Mouse (Mus musculus) CH12.LX (cell line): ENCODE data around the gene Gldc.

Source experiments
- BHLHE40 ChIP-seq: IDR thresholded peaks from 2 replicates; pipeline ENCODE4 v1.6.1; 2011; ENCODE audit warnings: mild to moderate bottlenecking, low read depth, low read length, improper control_type of control experiment
- CTCF ChIP-seq, 2 experiments: IDR thresholded peaks in 1 of 2; conservative IDR thresholded peaks in 1 of 2; 2 replicates each; pipeline ENCODE4 v1.5.1; 2011 to 2012; ENCODE audit warnings: low read depth in 2 of 2, low read length in 2 of 2, improper control_type of control experiment in 1 of 2, inconsistent platforms in 1 of 2, mild to moderate bottlenecking in 1 of 2, moderate library complexity in 1 of 2
- EP300 ChIP-seq: IDR thresholded peaks from 2 replicates; pipeline ENCODE4 v1.6.1; 2011; ENCODE audit warnings: low read length, improper control_type of control experiment
- JUN ChIP-seq: IDR thresholded peaks from 2 replicates; pipeline ENCODE4 v1.6.1; 2011; ENCODE audit warnings: low read depth, mild to moderate bottlenecking, low read length, improper control_type of control experiment, moderate library complexity; ENCODE audit not compliant: insufficient read depth
- MAFK ChIP-seq: IDR thresholded peaks from 2 replicates; pipeline ENCODE4 v1.6.1; 2011; ENCODE audit warnings: low read length, improper control_type of control experiment; ENCODE audit not compliant: insufficient replicate concordance
- MAX ChIP-seq: IDR thresholded peaks from 2 replicates; pipeline ENCODE4 v1.6.1; 2011; ENCODE audit warnings: low read length, improper control_type of control experiment
- MXI1 ChIP-seq: IDR thresholded peaks from 2 replicates; pipeline ENCODE4 v1.6.1; 2011; ENCODE audit warnings: mild to moderate bottlenecking, low read depth, low read length, improper control_type of control experiment
- MYC ChIP-seq: IDR thresholded peaks from 2 replicates; pipeline ENCODE4 v1.6.1; 2011; ENCODE audit warnings: low read depth, mild to moderate bottlenecking, improper control_type of control experiment, low read length
- POLR2A ChIP-seq: IDR thresholded peaks from 2 replicates; pipeline ENCODE4 v1.6.1; 2011; ENCODE audit warnings: low read depth, mild to moderate bottlenecking, improper control_type of control experiment, low read length
- RCOR1 ChIP-seq: conservative IDR thresholded peaks from 2 replicates; pipeline ENCODE4 v1.6.1; 2012; ENCODE audit warnings: low read depth, mild to moderate bottlenecking, inconsistent platforms, low read length, improper control_type of control experiment
- TBP ChIP-seq: conservative IDR thresholded peaks from 2 replicates; pipeline ENCODE4 v1.6.1; 2011; ENCODE audit warnings: low read depth, low read length, improper control_type of control experiment
- TCF12 ChIP-seq: IDR thresholded peaks from 2 replicates; pipeline ENCODE4 v1.6.1; 2014; ENCODE audit warnings: low read depth, mild to moderate bottlenecking, inconsistent platforms, low read length, improper control_type of control experiment
- ZNF384 ChIP-seq: IDR thresholded peaks from 2 replicates; pipeline ENCODE4 v1.6.1; 2012; ENCODE audit warnings: low read depth, low read length, improper control_type of control experiment, inconsistent platforms

DNA sequence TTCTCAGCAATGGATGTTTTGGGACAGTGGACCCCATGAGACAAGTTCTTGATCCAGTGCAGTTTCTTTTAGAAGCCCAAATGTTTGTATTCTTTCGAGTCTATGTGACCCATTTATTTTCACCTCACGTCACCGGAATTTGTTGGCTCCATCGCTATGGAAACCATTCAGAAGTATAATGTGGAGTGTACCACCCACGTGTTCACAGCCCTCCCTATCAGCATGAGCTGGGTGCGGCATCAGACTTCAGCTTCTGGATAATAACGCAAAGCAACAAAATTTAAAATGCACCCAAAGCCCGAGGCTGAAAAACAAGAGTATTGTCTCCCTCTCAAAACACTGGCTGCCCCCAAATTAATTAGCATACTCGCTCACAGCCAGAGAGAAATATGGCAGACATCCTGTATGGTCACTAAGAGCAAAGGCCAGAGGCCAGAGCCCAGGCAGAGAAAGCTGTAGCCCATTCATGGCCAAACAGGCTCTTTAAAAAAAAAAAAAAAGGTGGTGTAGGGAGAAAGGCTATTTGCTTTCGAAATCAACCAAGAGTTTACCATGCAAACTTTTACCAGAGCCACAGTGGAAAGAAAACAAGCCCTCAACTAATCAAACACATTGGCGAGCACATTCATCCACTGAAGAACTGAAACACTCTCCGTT, 18.1 kb downstream of the Gldc start:
- no peak for TF ChIP-seq CTCF (conservative IDR thresholded peaks at IDR 0.05 in 1 of 2, IDR thresholded peaks at IDR 0.05 in 1 of 2; ENCODE audit: low read depth in 2 of 2, low read length in 2 of 2)
- TF ChIP-seq MXI1 = no peak
- no peak for TF ChIP-seq MAFK
- no peak for TF ChIP-seq TBP
- no peak for TF ChIP-seq POLR2A
- TF ChIP-seq ZNF384 = no peak
- TF ChIP-seq TCF12 = no peak
- no peak for TF ChIP-seq BHLHE40
- no peak for TF ChIP-seq EP300
- TF ChIP-seq MAX = no peak
- TF ChIP-seq RCOR1 = no peak
- no peak for TF ChIP-seq MYC
- no peak for TF ChIP-seq JUN
